Mouse (Mus musculus) left cerebral cortex, adult 8-10 months (tissue): ENCODE data around the gene Dnajb11. TPM values are rescaled to one million over a fixed set of nuclear protein-coding genes. Genes with fewer than 3 reads are reported as not detected.

Source experiments
- DNase-seq, 2 experiments: peaks; one replicate each; pipeline ENCODE4 v3.0.0; 2022; ENCODE audit warnings: low spot score in 2 of 2
- total RNA-seq, 4 experiments: library from RNA; stranded (reverse); gene quantifications; 2 replicates each; pipeline ENCODE4 v1.2.4; 2022

Gene Dnajb11
- total RNA-seq, 4 experiments from 2014 or later = 46.6 to 55.6 (median 51.9) TPM

- DNase-seq = no peak
Observed at GRCm38 (mm10) chr16:22881487-22881886, 23.8 kb downstream of the Dnajb11 start.

GRCm38 (mm10) chr16:22883441-22883840, 25.8 kb downstream of the Dnajb11 start:
- DNase-seq = no peak

- no peak for DNase-seq
Observed at GRCm38 (mm10) chr16:22885356-22885755, 27.7 kb downstream of the Dnajb11 start.

GRCm38 (mm10) chr16:22886726-22887125, 29.1 kb downstream of the Dnajb11 start:
- DNase-seq = no peak

GRCm38 (mm10) chr16:22888835-22889234, 31.2 kb downstream of the Dnajb11 start:
- no peak for DNase-seq

GRCm38 (mm10) chr16:22889716-22890115, 32.1 kb downstream of the Dnajb11 start:
- DNase-seq = no peak

- DNase-seq = no peak
Observed at GRCm38 (mm10) chr16:22890683-22891510, 33.3 kb downstream of the Dnajb11 start, which contains the start of gene Ahsg. TSS of gene Ahsg (plus strand) at chr16:22891277.

- no peak for DNase-seq
Observed at GRCm38 (mm10) chr16:22891733-22892154, 34.1 kb downstream of the Dnajb11 start.

GRCm38 (mm10) chr16:22894095-22894494, 36.5 kb downstream of the Dnajb11 start:
- no peak for DNase-seq

- DNase-seq = no peak
Observed at GRCm38 (mm10) chr16:22896618-22897017, 39.0 kb downstream of the Dnajb11 start.

- no peak for DNase-seq
Observed at GRCm38 (mm10) chr16:22899346-22899745, 41.7 kb downstream of the Dnajb11 start.

GRCm38 (mm10) chr16:22899866-22900570, 42.4 kb downstream of the Dnajb11 start:
- no peak for DNase-seq

- no peak for DNase-seq
Observed at GRCm38 (mm10) chr16:22901326-22901725, 43.7 kb downstream of the Dnajb11 start.

GRCm38 (mm10) chr16:22909290-22909689, 51.6 kb downstream of the Dnajb11 start:
- DNase-seq = no peak

- peak in 1 of 2 experiments; percentile 15 for DNase-seq
Observed at GRCm38 (mm10) chr16:22911986-22912385, 54.3 kb downstream of the Dnajb11 start.

GRCm38 (mm10) chr16:22912886-22913285, 55.2 kb downstream of the Dnajb11 start:
- DNase-seq = no peak

- DNase-seq = no peak
Observed at GRCm38 (mm10) chr16:22914276-22914675, 56.6 kb downstream of the Dnajb11 start.

- no peak for DNase-seq
Observed at GRCm38 (mm10) chr16:22918034-22918433, 60.4 kb downstream of the Dnajb11 start, which contains the start of gene Fetub. TSS of gene Fetub (plus strand) at chr16:22918334.

GRCm38 (mm10) chr16:22918664-22919312, 61.1 kb downstream of the Dnajb11 start:
- DNase-seq = no peak

GRCm38 (mm10) chr16:22919971-22920854, 62.6 kb downstream of the Dnajb11 start:
- no peak for DNase-seq

GRCm38 (mm10) chr16:22921761-22922160, 64.1 kb downstream of the Dnajb11 start:
- no peak for DNase-seq
